Mouse (Mus musculus) large intestine, adult 2 months (tissue): ENCODE measurements around the gene Gm20388. TPM values are rescaled to one million over a fixed set of nuclear protein-coding genes. Genes with fewer than 3 reads are reported as not detected.

Experiments used
- DNase-seq: peaks from one replicate; pipeline ENCODE4 v3.0.0-alpha.2; 2012; ENCODE audit warnings: low read depth, low spot score
- WGBS: fragments of 180-500 bp; shearing (Covaris S2); methylation state at CpG from one replicate; pipeline ENCODE4 v1.1.7; 2018; 5-methylcytosine and 5-hydroxymethylcytosine counted together
- polyA plus RNA-seq: library from polyadenylated mRNA; depleted of rRNA; stranded (reverse); fragments of >200 nt; gene quantifications from 2 replicates; pipeline ENCODE4 v1.2.3, GENCODE M21; 2012

Gene Gm20388
- polyA plus RNA-seq, 1 experiment: 31.5 TPM

DNA sequence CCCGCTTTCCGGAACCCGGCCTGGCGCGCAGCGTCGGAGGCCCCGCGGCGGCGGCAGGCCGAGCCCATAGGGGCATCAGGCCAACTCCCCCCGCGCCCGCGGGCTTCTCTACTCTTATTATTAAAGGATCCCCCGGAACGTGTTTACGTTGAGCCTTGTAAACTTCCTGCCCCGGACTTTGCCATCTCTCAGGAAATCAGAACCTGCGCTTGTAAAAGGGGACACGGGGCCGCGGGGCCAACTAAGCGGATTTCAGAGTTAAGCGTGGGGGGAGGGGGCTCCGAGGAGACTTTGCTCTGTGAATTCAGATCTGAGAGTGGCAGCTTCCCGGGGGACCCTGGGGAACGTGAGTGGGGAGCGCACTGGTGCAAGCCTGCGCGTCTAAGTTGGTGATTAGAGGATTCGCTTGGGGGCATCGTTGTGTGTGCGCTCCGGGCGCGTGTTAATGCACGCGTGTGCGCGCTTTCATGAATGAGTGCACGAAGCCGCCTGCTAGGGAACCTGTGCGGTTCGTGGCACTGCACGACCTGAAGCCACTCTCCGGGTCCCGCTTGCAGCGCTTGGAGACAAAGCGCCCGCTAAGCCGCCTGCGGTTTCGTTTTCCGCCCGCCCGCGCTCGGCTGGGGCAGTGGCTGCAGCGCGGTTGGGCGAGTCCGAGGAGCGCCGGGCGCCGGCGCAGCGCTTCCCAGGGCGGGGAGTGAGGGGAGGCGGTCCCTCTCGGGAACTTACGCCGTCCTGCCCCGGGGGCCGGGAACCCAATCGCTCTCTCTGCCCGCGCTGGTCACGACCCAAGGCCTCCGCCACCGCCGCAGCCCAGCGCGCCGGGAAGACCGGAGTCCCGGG is 1172.7 kb downstream of the Gm20388 start:
- WGBS: under 1% methylated on average over 89 of the region's 89 CpGs
- DNase-seq: no peak

DNA sequence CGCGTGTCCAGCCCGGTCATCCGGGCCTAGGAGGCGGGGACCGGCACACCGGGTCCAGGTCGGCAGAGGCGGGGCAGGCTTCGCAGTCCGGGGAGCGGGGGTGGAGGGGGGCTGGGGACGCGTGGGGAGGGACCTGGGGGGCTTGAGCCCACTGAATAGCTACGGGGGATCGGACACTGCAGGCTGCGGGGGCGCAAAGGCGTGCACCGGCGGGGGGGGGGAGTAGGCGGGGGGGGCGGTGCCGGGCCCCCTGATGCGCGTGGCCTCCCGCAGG is 1173.2 kb downstream of the Gm20388 start:
- WGBS: 1% methylated on average over 17 of the region's 27 CpGs
- DNase-seq: no peak

DNA sequence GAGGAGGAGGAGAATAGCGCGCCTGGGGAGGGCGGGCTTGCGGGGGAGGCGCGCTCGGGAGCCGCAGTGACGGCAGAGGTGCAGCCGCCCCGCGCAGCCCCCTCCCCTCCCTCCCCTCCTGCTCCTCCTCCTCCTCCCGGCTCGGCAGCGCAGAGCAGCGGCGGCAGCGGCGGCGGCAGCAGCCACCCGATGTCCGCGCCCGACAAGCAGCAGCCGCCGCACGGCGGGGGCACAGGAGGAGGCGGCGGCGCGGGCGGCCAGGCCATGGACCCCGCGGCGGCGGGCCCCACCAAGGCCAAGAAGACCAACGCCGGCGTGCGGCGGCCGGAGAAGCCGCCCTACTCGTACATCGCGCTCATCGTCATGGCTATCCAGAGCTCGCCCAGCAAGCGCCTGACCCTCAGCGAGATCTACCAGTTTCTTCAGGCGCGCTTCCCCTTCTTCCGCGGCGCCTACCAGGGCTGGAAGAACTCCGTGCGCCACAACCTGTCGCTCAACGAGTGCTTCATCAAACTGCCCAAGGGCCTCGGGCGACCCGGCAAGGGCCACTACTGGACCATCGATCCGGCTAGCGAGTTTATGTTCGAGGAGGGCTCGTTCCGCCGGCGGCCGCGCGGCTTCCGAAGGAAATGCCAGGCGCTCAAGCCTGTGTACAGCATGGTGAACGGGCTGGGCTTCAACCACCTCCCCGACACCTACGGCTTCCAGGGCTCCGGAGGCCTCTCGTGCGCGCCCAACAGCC is 1173.7 kb downstream of the Gm20388 start, which contains the start of gene Foxf1:
TSS of gene Foxf1 (plus strand) at position 177 of the 742 bp plus-strand sequence.
- WGBS: 1% methylated on average over 83 of the region's 83 CpGs
- no peak for DNase-seq

DNA sequence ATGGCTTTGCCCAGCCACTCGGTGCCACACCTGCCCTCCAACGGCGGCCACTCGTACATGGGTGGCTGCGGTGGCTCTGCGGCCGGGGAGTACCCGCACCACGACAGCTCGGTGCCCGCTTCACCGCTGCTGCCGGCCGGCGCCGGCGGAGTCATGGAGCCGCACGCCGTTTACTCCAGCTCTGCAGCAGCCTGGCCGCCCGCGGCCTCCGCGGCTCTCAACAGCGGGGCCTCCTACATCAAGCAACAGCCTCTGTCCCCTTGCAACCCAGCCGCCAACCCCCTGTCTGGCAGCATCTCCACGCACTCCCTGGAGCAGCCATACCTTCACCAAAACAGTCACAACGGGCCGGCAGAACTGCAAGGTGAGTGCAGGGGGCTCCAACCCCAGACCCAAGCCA is 1174.4 kb downstream of the Gm20388 start:
- no peak for DNase-seq

DNA sequence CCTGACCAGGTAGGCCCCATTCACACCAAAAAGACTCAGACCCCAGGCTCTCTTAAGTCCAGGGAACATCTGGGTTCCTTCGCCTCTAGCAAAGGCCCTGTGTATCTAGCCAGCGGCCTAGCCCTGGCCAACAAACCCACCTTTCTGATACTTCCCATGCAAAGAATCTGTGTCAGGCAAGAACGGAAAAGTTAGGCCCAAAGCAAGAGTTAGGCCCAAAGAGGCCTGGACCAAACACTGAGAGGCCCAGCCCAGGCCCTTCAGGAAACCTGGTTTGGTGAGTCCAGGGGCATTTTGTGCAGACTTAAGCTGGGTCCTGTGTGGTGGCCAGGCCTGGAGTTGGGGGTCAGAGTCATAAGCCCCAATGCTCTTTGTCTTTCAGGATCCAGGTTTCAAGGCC is 1174.9 kb downstream of the Gm20388 start:
- 71% methylated on average over 3 of the region's 3 CpGs for WGBS
- DNase-seq: no peak

More for the DNA sequence above, 1174.4 kb downstream of the Gm20388 start:
- 7% methylated on average over 30 of the region's 30 CpGs for WGBS

DNA sequence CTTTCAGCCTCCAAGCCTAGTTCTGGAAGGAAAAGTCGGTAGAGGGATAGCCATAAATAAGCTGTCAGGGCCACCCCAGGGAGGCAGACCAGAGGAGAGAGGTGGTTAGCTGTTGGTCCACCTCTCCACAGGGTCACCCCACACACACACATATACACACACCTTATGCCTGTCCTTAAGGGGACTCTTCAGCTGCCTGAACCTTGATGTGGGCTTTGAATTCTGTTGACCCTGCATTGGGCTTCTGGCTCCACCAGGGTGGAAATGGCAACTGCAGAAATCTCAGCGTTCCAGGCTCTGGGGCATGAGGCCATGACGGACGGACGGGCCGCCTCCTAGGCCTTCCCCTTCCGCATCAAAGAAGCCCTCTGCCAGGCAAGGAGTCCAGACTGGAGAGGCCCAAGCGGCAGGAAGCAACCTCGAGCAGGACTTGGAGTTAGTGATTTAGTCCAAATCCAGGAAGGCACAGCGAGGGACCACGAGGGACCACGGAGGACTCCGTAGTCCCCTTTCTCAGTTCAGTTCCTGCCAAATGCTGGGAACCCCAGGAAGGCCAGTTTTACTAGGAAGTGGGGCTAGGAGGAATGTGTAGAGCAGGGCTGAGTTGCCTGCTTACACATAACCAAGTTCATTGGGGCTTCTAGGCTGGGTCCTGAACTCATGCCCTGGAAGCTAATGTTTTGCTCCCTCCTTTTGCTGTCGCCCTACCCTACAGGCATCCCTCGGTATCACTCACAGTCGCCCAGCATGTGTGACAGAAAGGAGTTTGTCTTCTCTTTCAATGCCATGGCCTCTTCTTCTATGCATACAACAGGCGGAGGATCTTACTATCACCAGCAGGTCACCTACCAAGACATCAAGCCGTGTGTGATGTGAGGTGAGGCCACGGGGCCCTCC is 1175.6 kb downstream of the Gm20388 start:
- DNase-seq: no peak
- 28% methylated on average over 19 of the region's 19 CpGs for WGBS

DNA sequence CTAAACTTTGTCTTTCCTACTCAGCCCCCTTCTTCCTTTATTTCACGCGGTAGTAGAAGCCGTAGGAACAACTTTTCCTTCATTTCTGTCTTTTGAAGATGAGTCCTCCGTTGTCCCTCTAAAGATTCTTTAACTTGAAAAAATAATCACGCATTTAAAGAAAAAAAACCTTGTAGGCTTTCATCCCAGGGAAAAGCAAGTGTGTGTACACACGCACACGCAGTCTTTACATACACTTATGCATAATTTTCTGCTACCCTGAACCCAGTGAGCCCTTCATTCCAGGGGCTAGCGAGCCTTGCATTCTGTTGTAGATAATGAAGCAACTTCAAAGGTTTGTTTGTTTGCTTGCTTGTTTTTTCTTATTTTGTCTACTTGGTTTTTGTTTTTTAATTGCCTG is 1177.6 kb downstream of the Gm20388 start:
- WGBS: 17% methylated on average over 8 of the region's 8 CpGs
- no peak for DNase-seq

DNA sequence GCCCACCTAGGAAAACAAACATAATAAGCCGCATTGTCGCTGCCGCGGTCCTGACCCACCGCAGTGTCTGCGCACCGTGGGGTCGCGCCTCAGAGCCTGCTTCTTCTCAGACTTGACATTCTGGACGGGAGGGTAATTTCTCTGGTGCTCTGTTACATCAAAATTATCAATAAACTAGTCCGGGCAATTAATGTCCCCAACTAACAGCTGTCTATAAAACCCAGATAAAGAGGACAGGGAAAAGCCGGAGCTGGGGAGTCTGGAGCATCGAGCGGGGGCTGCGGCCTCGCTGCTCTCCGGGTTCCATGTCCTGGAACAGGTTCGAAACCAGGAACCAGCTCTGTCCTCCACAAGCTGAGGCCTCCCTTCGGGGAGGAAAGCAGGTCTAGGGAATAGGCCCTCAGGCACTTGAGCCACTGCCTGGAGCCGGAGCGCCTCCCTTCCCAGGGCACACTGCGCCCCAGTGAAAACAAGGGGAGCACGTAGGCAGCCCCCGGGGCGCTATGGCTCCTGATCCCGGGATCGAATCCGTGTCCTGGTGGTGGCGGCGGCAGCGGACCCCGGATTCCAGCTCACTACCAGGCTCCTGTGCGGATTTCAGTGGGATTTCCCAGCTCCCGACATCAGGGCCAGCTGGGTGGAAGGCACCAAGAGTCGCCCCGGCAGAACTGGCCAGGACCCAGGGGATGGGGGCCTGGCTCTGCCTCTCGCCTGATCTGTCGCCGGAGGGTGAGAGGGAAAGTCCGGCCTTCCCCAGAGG is 1178.4 kb downstream of the Gm20388 start:
- DNase-seq: no peak
- 9% methylated on average over 40 of the region's 40 CpGs for WGBS

DNA sequence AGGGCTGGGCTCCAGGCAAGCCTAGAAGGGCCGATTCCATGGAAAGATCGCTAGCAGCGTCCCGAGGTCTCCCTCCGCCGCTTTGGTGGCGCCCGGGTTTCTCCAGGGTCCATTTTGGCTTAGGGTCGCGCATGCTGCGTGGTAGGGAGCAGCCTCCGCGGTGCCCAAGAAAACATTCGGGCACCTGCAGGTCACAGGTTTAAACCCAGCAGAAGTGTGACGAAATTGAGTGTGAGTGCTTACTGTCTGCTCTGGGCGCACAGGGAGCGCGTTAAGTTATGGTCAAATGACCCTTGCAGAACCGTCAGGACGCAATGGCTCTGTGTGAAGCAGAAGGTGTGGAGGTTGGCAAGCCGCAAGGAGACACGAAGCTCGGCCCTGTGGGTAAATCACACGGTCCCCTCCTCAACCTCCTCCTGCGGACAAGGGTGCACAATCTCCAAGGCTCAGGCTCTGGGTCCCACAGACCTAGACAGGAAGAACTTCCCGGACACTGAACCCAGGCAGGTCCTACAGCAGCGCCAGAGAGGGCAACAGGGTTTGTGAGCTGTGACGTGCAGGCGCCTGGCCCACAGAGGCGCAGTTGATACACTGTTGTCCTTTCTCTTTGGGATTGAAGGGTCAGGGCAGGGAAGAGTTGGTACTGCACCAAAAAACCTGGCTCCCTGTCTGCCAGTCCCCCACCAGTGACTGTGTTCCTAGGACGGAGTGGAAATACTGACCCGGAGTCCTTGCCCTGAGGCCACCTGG is 1179.2 kb downstream of the Gm20388 start:
- no peak for DNase-seq

DNA sequence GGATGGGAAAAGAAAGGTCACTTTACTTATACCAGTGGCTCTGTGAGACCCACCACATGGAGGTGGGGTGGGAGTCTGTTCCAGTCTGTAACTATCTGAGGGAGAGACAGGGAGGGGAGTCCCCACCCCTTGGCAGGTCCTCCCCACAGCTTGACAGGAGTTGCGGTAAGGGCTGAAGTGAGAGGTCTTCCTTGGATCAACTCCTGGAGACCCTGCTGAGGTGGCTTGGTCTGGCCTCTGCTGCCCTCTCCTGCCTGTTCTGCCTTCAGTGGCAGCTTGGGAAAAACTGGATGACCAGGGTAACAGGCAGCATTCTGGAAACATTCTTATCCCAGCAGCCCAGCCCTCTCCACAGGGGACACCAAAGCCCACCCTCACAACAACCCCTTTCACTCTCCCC is 1180.1 kb downstream of the Gm20388 start:
- WGBS: 0% methylated on average over 1 of the region's 1 CpGs
- DNase-seq: no peak

More for the DNA sequence above, 1179.2 kb downstream of the Gm20388 start:
- WGBS: 7% methylated on average over 32 of the region's 32 CpGs

DNA sequence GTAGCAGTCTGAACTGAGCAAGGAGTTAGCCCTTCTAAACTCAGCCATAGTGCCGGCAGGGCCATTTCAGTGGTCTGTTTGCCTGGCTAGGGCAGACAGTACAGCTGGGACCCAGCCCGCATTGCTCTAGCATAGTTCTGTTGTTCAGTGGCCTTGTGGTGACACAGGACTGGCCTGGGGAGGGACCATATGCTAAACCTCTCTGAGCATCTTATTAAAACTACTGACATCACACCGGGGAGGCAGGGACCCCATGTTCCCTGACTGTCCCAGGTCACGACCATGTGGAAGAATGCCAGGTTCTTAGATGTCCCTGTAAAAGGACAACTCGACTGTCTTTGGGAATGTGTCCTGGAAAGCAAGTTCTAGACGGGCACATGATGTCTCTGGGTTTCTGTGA is 1181.5 kb downstream of the Gm20388 start:
- DNase-seq: no peak
- 21% methylated on average over 6 of the region's 6 CpGs for WGBS

DNA sequence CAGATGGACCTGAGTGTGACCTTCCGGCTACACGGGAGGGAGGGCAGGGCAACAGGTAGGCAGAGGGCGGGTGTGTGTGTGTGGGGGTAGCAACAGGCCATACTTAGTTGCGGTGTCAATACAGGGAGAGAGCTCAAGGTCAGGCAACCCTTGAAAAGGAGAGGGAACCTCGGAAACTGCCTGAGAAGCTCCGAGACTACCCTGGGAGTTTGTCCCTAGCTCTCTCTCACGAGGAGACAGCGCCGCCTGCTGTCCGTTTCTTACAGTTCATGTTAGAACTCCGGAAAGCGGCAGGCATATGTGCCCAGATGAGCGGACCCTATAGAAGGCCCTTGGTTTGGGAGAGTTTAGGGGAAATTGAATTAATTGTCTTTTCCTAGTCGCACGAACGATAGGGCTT is 1182.0 kb downstream of the Gm20388 start:
- DNase-seq: peak; percentile 76

DNA sequence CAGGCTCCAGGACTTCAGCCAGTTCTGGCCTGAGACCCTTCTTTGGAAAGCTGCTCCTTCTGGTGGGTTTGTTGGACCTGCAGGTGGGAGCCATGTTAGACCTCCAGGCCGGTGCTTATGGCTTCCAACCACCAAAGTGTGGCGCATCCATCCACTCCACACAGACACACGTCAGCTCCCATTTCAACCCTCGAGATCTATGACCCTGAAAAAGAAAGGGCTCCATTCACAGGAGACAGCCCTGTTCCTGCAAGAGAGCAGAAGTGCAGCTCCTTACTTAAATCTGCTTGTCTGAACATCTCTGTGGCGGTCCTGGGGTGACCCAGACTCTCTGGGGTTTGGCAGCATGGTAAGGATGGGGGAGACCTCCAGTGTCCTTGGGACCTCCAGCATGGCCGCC is 1182.9 kb downstream of the Gm20388 start:
- DNase-seq: no peak
- WGBS: 47% methylated on average over 6 of the region's 6 CpGs

More for the DNA sequence above, 1182.0 kb downstream of the Gm20388 start:
- WGBS: 2% methylated on average over 16 of the region's 16 CpGs

DNA sequence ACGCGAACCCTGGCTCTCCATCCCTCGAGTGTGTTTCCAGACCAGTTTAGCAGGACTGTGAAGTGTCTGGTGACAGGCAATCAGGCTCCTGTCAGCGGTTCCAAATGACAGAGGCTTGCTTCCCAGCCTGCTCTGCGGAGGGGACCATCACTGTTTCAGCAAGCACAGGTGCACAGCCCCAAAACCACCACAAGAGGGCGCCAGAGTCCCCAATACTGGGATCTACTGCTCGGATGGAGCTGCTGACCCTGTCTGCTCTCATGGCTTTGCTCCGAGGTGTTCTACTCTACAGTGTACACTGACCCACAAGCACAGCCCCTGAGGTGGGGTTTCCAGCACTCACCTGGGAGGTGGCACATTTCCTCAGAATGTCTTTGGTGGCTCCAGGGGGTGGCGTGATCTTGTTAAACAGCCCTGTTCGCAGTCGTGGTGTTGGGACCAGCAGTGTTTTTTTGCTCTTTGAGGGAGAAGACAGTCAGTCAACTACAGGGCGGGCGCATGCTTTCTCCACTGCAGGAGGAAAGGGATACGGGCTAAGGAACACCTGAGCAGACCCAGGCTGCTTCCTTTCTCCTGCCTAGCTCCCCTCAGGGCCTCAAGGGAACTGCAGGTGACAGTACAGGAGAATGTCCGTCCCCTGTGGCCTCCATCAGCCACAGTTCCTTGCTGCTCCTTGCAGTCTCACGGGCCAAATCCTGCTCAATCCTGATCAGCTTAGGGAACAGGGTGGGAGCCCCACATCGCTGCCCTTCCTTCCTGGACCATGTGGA is 1193.6 kb downstream of the Gm20388 start:
- WGBS: 53% methylated on average over 17 of the region's 17 CpGs
- DNase-seq: peak; percentile 43

DNA sequence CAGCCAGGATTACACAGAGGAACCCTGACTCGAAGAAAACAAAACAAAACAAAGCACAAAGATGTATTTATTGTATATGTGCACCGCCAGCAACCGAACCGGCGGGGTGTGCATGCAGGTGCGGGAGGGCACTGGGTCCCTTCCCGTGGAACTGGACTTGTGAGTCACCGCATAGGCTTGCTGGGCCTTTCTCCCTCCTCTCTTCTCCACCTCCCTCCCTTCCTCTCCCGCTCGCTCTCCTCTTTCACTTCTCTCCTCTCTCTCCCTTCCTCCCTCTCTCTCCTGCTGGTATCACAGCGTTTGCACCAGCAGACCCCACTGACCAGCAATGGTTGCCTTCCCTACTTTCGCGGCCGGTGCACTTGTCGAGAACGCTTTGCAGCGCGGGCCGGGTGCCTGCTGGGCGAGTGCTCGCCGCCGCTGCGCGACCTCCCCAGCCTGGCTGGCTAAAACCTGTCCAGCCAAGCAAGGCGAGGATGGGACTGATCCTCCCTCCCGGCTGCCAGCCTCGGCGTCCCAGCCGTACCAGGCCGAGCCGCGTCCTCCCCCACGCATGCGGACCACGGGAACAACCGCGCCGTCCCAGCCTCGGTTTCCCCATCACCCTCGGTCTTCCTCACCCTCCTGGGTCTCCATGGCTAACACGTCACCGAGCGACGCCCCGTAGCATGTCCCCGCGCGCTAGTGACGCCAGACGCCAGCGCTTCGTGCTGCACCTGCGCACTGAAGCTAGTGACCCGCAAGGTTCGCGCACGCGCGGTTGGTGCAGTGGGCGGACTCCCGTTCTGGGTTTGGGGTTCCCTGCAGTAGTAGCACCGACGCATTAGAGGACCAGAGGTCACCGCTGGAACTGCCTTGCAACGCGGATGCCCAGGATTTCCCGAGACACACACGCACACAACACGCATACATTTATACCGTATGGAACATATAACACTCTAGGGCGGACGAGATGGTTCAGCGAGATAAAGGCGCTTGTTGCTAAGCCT is 1197.3 kb downstream of the Gm20388 start, which contains the start of gene Mthfsd:
TSS of gene Mthfsd (minus strand) at position 725 of the 989 bp plus-strand sequence.
- 1% methylated on average over 75 of the region's 75 CpGs for WGBS

DNA sequence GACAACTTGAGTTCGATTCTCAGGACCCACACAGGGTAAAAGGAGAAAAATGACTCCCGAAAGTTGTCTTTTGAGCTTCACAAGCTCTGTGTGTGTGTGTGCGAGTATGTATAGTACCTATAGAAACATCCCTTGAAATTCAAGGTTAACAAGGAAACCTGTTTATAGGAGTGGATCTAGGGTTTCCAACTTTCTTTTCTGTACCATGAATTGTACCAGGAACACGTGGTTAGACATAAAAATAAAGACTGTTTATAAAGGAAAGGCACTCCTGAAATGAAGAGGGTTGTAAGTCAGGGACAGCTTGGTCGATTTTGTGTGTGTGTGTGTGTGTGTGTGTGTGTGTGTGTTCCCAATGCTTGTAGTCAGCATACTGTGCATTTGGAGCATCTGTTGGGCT is 1198.0 kb downstream of the Gm20388 start:
- WGBS: 5% methylated on average over 5 of the region's 5 CpGs
- DNase-seq: no peak

More for the DNA sequence above, 1197.3 kb downstream of the Gm20388 start, which contains the start of gene Mthfsd:
- peak; percentile 94 for DNase-seq
